Mouse (Mus musculus): ENCODE measurements at regions not wholly inside any gene's neighbourhood (a gene's known extent, or its start where the extent isn't known, plus 50 kb on each side); places are given as distances from the start of the nearest gene placed in this dataset.
"Not testable (repeated sequence)": the region's sequence is repeated elsewhere in the genome, so short reads cannot be mapped to it uniquely, and the experiment has no call there.

DNA sequence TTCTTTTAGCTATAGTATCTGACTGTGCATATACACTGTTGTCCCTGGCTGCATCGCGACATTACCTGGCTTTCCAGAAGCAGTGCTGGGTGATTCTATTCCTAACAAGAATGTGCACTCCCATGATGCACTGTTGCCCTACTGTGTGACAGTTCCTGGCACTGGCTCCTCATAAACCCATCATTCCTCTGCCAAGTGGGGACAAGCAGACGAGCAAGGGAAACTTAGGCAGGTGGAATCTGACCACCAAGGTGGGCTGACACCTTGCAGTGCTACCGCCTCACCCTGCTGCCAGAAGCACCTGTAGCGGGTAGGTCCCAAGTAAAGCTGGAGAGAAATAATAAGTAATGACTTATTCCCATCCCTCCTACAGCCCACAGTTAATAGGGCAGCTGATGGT lies 167.5 kb upstream of the Camk1g start:
- no peak for DNase-seq

DNA sequence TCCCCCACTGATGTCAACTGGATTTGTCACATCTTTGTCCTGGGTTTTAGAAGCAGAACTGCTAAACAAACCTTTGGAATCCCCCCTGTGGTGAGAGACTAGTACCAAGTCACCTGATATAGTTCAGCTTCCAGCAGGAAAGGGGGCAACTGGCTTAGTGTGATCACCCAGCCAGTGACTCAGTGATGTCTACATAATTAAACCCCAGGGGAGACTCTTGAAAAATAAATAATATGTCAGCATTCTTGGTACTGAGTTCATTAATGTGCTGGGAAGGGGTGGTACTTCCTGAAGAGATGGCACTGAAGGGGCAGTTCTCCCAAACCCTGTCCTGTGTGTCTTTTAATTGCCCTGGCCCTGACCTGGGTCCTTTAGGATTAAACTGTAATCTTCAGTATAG lies 166.5 kb upstream of the Camk1g start:
- no peak for DNase-seq

DNA sequence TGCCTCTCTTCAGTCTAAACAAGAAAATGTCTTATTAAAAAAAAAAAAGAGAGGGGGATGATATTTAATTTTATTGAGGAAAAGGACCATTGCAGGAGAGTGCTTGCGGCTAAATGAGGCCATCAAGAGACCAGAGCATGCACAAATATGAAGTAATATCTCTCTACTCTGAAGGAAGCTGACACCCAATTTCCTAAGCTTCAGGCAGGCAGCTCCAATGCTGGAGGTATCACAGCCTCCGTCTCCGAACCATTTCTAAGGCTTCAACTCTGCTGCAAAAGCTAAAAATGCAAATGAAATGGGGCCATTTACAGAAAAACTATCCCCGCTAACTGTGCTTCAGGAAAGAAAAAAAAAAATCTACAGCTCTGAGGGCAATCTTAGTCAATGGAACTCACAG lies 164.4 kb upstream of the Camk1g start:
- DNase-seq: no peak

DNA sequence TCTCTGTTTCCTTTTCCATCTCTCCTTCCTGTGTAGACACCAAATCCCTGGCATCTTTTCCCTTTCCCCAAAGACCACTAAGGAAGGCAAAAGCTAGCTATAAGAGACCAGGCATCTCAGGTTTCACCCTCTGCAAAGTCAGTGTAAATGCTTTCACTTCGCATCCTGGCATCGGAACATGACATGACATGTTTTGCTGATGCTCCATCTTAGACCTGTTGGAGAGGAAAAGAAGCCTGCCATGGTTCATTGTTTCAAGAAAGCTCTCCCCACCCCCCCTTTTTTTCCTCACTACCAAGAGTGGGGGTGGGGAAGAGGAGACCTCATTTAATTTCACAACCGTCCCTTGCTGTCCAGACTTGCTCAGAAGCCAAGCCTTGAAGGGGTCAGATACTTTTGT lies 156.4 kb upstream of the Camk1g start:
- DNase-seq: no peak

DNA sequence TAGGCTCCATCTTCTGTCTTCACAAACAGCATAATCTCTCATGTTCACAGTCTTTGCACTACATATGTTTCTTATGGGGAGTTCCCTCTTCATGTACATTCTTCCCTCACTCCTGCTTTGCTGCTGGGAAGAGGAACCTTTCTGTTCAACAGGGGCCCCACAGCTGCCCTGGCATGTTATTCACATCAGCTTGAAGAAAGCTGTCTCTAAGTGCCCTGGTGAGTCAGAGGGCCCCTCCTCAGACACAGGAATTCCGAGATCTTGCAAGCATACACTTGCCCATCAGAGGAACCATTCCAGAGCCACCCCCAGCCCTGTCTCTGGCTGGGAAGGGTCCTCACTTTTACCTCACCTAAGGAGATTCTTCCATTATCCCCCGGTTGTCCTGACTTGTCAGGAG lies 151.9 kb upstream of the Camk1g start:
- DNase-seq: no peak

DNA sequence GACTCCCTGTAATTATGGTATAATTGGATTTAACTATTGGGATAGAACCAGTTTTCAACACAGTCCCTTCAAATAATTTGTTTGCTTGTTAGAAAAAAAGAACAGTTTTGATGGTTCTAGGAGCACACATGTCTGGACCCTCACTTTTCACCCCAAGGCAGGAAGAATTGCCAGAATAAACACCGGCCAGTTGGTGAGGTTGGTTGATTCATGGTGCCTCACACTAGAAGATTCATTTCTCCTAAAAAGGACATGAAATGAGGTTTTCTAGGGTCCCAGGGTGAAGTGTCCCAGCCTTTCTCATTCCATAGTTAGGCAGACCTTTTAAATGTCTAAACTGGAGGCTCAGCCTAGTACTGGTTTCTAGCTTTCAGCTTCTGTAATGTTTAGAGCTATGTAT lies 148.7 kb upstream of the Camk1g start:
- DNase-seq: no peak

DNA sequence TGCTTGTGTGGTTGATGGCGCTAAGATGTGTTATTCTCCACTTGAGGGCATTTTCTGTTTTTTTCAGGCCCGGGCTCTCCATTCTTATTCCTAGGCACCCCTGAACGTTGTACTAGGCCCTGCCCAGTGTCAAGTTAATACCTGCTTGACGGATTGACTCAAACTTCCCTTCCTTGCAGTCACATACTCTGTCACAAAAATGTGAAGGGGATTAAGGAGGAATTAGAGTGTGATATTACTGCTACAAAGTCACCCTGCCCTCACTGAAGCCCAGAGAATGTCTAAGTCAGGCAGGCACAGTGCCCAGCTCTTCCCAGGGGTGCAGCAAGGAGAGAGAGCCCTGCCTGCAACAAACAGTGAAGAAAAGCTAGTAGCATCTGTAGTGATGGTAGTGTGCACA lies 147.9 kb upstream of the Camk1g start:
- no peak for DNase-seq

DNA sequence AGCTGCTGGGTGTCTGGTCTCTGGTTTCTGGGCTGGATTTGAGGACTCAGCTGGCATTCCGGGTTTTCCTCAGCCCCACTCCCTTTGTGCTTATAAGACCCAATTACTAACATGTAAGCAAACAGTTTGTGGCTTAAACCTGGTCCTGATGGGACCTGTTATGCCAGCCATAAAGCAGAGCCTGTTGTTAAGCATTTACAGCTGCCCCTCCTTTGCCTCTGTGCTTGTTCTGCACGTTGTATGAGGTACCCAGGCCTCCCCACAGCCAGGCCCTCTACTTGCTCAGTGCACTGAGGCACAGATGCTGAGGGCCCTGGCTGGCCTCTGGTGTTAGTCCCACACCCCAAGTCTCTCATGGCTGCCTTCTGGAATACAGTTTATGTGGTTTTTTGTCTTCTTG lies 147.2 kb upstream of the Camk1g start:
- DNase-seq: no peak

DNA sequence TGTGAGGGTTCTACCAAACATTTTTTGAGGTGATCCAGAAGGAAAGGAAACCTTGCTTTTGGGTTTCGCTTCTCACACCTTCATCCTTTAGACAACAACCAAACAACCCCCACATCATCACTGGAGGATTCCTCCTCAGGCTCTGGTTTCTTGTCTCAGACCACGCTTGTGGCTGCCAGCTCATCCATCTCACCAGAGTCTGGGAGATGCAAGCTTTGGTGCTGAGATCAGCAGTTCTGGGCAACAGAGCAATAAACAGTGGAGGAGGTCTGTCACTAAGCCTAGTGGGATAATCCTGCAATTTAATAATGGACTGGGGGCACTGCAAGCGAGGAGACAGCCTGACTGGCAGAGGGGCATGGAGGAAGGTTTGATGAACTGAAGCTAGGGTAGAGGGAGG lies 146.3 kb upstream of the Camk1g start:
- DNase-seq: no peak

DNA sequence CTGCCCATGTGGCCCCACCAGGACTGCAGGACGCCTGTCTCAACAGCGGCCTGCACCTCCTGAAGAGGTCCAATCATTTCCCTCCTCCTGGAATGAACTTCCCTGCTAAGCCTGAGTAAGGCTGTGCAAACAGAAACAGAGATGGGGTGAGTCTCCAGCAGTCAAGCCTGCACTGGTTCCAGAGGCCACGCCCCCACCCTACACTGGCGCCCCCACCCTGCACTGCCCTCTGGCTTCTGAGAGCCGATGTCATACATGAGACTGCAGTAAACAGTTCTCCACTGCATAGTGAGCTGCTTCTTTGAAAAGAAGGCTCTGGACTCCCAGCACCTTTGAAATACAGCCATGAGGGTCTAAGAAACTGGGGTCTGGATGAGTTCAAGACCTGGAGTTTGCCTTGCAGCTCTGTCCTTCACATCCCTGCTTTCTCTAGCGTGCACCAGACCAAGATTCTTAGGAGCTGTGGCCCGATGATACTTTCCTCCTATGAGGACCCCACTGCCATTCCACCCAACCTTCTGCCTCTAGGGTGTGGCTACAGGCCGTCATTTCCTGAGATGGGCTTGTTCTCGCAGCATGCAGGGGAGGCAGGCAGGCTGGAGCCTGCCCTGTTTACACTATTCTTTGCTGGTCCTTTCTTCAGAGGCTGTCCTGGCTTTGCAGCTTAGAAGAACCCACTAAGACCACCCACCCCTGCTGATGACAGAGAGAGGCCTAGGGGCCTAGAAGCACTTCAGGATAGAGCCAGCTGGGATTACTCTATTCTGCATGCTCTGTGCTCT lies 144.0 kb upstream of the Camk1g start:
- DNase-seq: no peak

DNA sequence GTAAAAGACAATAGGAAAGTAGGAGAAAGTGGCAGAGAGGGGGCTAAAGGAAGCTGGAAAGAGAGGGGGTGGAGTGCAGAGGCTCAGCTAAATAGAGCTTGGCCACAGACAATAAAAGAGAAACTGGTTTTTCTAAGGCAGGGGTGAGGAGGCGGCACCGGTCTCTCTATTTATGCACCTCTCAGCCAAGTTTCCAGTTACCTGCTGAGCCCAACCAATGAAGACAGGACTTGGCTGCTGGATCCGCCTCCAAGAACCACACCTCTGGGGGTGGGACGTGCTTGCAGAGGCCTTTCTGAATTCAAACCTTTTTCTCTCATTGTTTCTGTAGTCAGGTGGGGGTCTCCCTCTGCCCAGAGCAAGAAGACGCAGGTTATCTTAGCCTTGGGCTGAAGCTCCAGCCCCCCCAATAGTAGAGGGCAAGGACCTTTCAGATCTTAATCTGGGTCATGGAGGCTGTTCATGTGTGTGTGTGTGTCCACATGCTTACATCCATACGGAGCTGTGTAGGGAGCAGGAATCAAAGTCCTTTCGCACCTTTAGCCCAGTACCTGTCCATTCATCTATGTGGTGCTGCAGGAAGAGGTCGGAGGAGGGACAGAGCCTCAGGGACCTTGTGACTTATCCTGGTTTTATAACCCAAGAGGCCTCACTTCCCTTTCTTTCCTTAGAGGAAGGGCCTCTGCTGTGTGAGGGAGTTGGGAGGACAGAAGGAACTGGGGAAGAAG lies 140.1 kb upstream of the Camk1g start:
- DNase-seq: no peak

DNA sequence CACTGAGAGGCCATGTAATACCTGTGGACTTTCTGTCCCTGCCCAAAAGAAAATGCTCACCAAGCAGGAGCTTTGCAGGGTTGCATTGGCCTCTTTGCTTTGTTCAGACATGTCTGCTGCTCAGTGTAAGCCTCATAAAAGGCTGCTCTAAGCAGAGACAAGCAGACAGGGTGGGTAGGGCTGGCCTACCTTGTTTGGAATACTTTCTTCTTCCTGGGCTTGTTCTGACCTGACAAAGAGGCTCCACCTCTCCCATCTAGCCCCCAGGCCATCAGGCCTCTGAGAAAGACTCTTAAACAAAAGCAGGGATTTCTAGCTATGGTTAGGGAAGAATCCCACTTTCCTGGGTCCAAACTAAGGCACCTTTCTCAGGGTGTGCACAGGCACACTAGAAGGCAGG lies 138.2 kb upstream of the Camk1g start:
- DNase-seq: no peak

DNA sequence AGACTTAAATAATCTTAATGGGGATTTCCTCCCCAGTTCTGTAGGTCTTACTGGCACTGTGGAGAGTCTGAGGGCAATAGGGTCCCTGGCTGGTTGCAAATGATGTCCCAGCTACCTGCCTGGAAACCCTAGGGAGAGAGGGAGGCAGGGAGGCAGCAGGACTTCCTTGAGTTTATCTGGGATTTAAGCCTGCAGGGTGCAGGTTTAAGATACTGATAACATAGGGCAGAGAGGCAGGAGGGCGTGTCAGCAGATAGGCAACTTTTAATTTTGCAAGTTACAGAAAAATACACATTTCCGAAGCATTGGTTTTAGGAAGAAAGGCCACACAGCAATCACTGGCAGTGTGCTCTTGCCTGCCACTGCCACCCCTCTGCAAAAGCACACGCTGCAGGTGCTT lies 136.9 kb upstream of the Camk1g start:
- no peak for DNase-seq

DNA sequence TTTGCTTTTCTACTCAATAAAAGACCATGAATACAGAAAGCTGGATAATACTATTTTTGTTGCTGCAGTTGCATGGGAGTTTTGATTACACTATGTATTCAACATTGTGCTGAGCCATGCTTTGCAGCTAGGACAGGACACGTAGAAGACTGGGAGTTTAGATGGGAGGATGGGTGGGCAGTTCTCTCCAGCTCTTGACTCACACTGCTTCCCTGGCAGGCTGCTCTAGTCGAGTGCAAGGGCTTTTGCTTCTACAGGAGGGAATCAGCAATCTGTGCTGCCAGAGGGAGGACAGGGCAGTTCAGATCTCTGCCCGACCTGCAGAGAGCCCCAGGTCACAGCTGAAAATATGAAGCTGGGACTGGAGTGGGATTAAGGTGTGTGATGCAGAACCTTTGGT lies 135.3 kb upstream of the Camk1g start:
- DNase-seq: no peak

DNA sequence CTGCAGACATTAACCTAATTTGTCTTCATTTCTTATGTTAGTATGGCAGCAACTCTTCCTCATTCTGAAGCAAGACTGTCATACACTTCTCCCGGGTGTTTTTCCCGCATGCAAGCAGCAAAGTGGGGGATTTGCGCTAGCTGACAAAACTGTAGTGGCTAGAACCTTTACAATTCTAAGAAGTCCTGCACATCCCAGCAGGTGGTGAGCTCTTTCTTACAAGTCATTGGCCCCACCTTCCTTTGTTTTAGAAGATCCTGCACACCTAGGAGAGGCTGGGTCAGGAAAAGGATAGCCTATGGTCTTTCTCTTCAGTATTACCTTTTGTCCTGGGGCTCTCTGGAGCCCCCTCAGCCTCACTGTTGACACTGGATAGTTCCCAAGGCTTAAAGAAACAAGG lies 134.5 kb upstream of the Camk1g start:
- no peak for DNase-seq

DNA sequence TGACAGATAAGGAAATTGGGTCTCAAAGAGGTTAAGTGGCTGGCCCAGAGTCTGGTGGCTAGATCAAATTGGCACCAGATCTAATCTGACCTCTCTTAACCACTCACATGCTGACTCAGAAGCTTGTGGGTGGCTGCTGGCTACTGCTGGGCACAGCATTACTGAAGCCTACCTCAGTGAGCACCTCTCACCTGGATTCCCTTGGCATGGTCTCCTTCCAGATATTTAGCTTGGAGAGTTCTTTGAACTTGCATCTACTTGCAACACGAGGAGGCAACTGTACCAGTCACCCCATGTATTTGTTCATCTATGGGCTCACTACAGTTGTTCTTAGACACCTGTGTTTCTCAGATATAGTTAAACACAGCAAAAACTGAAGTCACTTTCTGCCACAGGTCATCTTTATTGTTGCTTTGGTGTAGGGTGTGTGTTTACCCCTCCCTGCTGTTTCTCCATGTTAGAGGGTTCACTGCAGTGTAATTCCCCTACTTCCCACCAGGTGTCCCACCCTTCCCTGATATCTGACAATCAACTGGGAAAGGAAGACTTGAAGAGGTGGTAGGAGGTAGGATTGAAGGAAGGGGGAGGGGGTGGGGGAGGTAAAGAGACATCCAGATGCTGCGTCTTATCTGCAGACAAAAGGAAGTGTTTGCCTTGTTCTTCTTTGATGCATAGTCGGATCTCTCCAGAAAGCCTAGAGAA lies 133.7 kb upstream of the Camk1g start:
- no peak for DNase-seq

DNA sequence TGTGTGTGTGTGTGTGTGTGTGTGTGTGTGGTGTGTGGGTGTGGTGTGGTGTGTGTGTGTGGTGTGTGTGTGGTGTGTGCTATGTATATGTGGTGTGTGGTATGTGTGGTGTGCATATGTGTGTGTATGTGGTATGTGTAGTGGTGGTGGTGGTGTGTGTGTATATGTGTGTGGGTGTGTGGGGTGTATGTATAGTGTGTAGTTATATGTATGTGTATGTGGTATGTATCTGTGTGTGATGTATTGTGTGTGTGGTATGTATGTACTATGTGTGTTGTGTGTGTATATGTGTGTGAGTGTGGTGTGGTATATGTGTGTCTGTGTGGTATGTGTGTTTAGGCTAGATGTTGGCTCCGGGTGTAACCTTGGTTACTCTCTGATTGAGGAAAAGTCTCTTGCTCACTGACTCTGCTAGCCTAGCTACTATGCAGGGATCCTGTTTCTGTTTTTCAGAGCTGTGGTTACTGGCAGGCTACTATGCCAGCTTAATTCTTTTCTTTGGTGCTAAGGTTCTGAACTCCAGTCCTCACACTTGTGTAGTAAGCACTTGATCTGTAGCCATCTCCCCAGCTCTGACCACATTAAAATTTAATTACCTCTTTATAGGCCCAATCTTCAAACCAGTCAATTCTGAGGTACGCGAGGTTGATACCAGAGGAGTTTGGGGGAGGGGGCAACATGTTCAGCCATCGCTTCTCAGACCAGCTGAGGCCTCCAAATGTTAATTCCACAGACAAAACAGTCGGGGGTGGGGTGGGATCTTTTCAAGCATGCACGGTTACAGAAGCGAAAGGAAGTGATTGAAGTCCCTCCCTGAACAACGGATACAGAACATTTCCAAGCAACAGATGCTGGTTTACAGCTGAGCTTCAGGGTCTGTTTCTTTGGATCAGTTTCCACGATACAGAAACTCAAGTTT lies 126.4 kb upstream of the Camk1g start:
- DNase-seq: no peak

DNA sequence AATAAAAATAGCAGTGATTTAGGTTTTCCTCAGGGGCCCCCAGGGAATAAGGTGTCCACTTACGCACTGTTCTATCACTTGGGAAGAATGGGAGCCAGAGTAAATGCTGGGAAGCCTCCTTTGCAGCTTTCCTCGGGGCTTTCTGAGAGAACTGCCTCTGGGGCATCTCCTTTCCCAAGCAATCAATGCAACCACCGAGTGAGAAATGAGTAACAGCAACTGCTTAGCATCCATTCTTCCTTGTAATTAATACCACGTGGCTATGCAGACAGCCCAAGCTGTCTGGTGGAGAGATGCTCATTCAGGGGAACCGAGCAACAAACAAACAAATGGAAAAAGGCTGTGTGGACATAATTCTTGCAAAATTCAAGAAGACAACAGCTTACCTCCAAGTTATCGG lies 117.9 kb upstream of the Camk1g start:
- DNase-seq: no peak

DNA sequence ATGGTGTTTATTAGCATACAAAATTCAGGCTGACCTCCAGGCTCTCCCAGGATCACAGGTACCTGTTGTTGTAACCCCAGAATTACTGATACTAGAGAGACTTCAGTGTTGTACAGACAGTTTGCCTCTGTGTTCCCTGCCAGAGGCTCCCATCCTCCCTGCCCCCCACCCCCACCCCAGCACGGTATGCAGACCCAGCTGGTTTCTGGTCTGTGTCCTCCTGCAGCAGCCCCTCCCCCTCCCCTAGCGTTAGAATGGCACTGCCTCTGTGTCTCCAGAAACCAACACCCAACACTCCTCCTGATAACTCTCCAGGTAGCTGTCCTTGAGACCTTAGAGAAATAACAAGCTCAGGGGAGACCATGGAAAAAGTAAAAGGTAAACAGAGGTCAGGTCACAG lies 116.6 kb upstream of the Camk1g start:
- DNase-seq: not testable (repeated sequence)

DNA sequence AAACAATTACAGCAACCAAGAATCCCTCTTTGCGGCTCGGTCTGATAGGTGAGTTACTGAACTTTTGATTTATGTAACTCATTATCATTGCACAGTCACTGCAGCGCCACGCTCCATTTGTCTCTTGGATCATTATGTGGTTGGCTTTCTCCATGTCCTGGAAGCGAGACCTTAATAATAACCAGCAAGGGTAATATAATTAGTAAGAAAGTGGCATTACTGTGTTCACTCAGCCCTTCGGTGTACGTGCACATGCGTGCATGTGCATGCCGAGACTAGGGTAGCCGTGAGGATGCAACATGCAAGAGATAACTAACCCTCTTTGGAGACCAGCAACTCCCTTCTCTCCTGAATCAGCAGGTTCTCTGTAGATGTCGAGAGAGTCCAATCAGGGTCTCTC lies 114.9 kb upstream of the Camk1g start:
- DNase-seq: no peak

DNA sequence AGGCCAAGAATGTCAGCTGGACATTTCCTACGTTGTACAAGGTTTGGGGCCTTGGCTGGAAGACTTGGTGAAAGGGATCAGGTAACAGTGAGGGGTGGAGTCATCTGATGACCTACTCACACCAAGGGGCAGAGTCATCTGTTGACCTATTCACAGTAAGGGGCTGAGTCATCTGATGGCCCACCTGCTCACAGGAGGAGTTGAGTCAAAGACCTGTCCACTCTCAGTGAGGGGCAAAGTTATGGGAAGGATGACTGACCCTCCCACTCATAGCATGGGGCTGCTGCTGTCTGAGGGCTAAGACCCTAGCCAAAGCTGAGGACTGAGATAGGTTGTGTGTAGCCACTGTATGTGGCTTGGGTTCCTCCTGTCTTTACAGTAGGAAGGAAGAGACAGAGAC lies 107.2 kb upstream of the Camk1g start:
- no peak for DNase-seq

DNA sequence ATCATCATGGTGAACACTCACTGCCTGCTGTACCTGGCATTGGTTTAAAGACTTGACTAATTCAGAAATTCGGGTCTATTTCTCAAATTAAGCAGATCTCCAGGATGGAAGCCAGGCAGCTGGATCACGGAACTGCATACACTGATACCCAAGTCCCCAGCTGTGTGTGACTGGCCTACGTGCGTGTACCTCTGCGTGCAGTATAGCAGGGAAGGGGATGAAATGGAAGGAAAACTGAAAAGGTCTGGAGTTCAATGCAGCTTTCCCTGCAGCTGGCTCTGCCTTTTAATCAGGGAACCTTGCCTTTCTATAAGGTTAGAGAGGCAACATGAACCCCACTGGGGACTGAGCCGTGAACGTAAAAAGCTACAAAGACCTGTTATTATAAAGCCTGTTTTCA lies 106.7 kb upstream of the Camk1g start:
- DNase-seq: no peak

Data from gastrocnemius, postnatal 25 days (tissue).